Mouse (Mus musculus): Measurements from ENCODE around the gene Dpep3. TPM values are rescaled to one million over a fixed set of nuclear protein-coding genes. Genes with fewer than 3 reads are reported as not detected.

Gene Dpep3
- polyA plus RNA-seq, 1 experiment from 2014 or later = not detected

- no peak for ATAC-seq (ENCODE audit: low read depth)
Observed at GRCm38 (mm10) chr8:105935863-105936603, 43.2 kb downstream of the Dpep3 start.

GRCm38 (mm10) chr8:105935105-105935504 is 44.1 kb downstream of the Dpep3 start:
- Histone ChIP-seq H3K36me3 (peaks cover 17% of the 10 kb centered on the region), H3K4me3 (replicated peaks) (no peak overlapping the region), H3K4me2 (peak overlapping the region; percentile 94), H3K9me3 (replicated peaks) (no peaks in the 10 kb centered on the region), H3K4me1 (replicated peaks) (peaks cover 42% of the 10 kb centered on the region), H3K9ac (peak overlapping the region; percentile 85), H3K27ac (peak overlapping the region; percentile 78), H3K27me3 (no peaks in the 10 kb centered on the region)
- ATAC-seq (ENCODE audit: low read depth) (peak; percentile 5), DNase-seq (no peak)
- 14% methylated on average over 6 of the region's 6 CpGs for WGBS (ENCODE audit: insufficient replicate concordance)

More at GRCm38 (mm10) chr8:105935863-105936603, 43.2 kb downstream of the Dpep3 start:
- Histone ChIP-seq H3K27me3 (no peaks in the 10 kb centered on the region), H3K27ac (peak overlapping the region; percentile 78), H3K9me3 (replicated peaks) (no peaks in the 10 kb centered on the region), H3K9ac (peak overlapping the region; percentile 85), H3K4me1 (replicated peaks) (peaks cover 40% of the 10 kb centered on the region), H3K4me3 (replicated peaks) (peak overlapping the region; percentile 80), H3K4me2 (peak overlapping the region; percentile 94), H3K36me3 (peaks cover 18% of the 10 kb centered on the region)
- WGBS (ENCODE audit: insufficient replicate concordance) = 17% methylated on average over 7 of the region's 7 CpGs
- no peak for DNase-seq

- Histone ChIP-seq H3K9me3 (replicated peaks) (no peaks in the 10 kb centered on the region), H3K36me3 (peaks cover 19% of the 10 kb centered on the region), H3K4me2 (no peak within 1 kb of the TSS), H3K27ac (0 out of 2 replicates have a peak within 1 kb of the TSS, but pooled peaks have one; percentile 17), H3K9ac (peak within 1 kb of the TSS; percentile 19; the same call in 1 of the 2 replicates), H3K4me3 (replicated peaks) (no peak within 1 kb of the TSS), H3K27me3 (no peaks in the 10 kb centered on the region), H3K4me1 (replicated peaks) (peaks cover 40% of the 10 kb centered on the region)
- DNase-seq = no peak
- 86% methylated on average over 2 of the region's 2 CpGs for WGBS (ENCODE audit: insufficient replicate concordance)
- ATAC-seq (ENCODE audit: low read depth) = no peak
Observed at GRCm38 (mm10) chr8:105933762-105934161, 45.5 kb downstream of the Dpep3 start, which contains the start of gene Ctrl. Ctrl (minus strand) TSS chr8:105933862.

- no peak for ATAC-seq (ENCODE audit: low read depth)
- no peak overlapping the region for H3K4me3 ChIP-seq (replicated peaks)
- 85% methylated on average over 11 of the region's 11 CpGs for WGBS (ENCODE audit: insufficient replicate concordance)
Observed at GRCm38 (mm10) chr8:105932525-105932924, 46.7 kb downstream of the Dpep3 start.

GRCm38 (mm10) chr8:105931271-105931670 is 48.0 kb downstream of the Dpep3 start:
- H3K9me3 ChIP-seq (replicated peaks) = no peaks in the 10 kb centered on the region
- peaks cover 22% of the 10 kb centered on the region for H3K4me1 ChIP-seq (replicated peaks)
- H3K27ac ChIP-seq = no peak overlapping the region
- peaks cover 19% of the 10 kb centered on the region for H3K36me3 ChIP-seq
- no peaks in the 10 kb centered on the region for H3K27me3 ChIP-seq
- no peak for ATAC-seq (ENCODE audit: low read depth)
- no peak for DNase-seq
- H3K4me2 ChIP-seq = no peak overlapping the region
- no peak overlapping the region for H3K4me3 ChIP-seq (replicated peaks)
- WGBS (ENCODE audit: insufficient replicate concordance) = 77% methylated on average over 3 of the region's 3 CpGs
- H3K9ac ChIP-seq = no peak overlapping the region

More at GRCm38 (mm10) chr8:105932525-105932924, 46.7 kb downstream of the Dpep3 start:
- no peak overlapping the region for H3K4me2 ChIP-seq
- H3K4me1 ChIP-seq (replicated peaks) = peaks cover 28% of the 10 kb centered on the region
- no peak overlapping the region for H3K9ac ChIP-seq
- no peaks in the 10 kb centered on the region for H3K9me3 ChIP-seq (replicated peaks)
- H3K36me3 ChIP-seq = peaks cover 19% of the 10 kb centered on the region
- DNase-seq = no peak
- no peak overlapping the region for H3K27ac ChIP-seq
- no peaks in the 10 kb centered on the region for H3K27me3 ChIP-seq

GRCm38 (mm10) chr8:105930602-105931001 is 48.6 kb downstream of the Dpep3 start:
- Histone ChIP-seq H3K9me3 (replicated peaks) (no peaks in the 10 kb centered on the region), H3K4me2 (no peak overlapping the region), H3K4me3 (replicated peaks) (no peak overlapping the region), H3K4me1 (replicated peaks) (peaks cover 15% of the 10 kb centered on the region), H3K27ac (no peak overlapping the region), H3K27me3 (no peaks in the 10 kb centered on the region), H3K36me3 (peaks cover 19% of the 10 kb centered on the region), H3K9ac (no peak overlapping the region)
- DNase-seq (peak; percentile 72), ATAC-seq (ENCODE audit: low read depth) (peak; percentile 39; the same call in 1 of the 2 replicates)
- 21% methylated on average over 8 of the region's 8 CpGs for WGBS (ENCODE audit: insufficient replicate concordance)

GRCm38 (mm10) chr8:105925123-105925522 is 54.1 kb downstream of the Dpep3 start:
- ATAC-seq (ENCODE audit: low read depth) (no peak), DNase-seq (no peak)
- WGBS (ENCODE audit: insufficient replicate concordance) = 66% methylated on average over 3 of the region's 3 CpGs
- H3K4me1 ChIP-seq (replicated peaks) = 0 out of 2 replicates have a peak, but pooled peaks cover 4% of the 10 kb centered on the region
- H3K27me3 ChIP-seq = no peaks in the 10 kb centered on the region
- no peak overlapping the region for H3K27ac ChIP-seq
- no peak overlapping the region for H3K4me3 ChIP-seq (replicated peaks)
- no peak overlapping the region for H3K9ac ChIP-seq
- H3K4me2 ChIP-seq = no peak overlapping the region
- H3K36me3 ChIP-seq = peaks cover 12% of the 10 kb centered on the region
- no peaks in the 10 kb centered on the region for H3K9me3 ChIP-seq (replicated peaks)

Small RNAs within 50 kb of the gene (microRNA-seq; reads per million reads assigned to microRNA genes)
- gene Mir7074 = not detected

Other genes with a start within 250 kb of the Dpep3 start
- 2.6 and 3.1 TPM in 2 replicates for gene Gfod2, start 220.8 kb downstream of the Dpep3 start, polyA plus RNA-seq (2015; fragmentation: Nextera tagmentation; extraction: Ambion mirVana)
- gene Ranbp10, start 152.1 kb downstream of the Dpep3 start, polyA plus RNA-seq (2015; fragmentation: Nextera tagmentation; extraction: Ambion mirVana) = 36.1 and 36.2 TPM in 2 replicates
- 0.06 and 0.08 TPM in 2 replicates for gene Tsnaxip1, start 151.7 kb downstream of the Dpep3 start, polyA plus RNA-seq (2015; fragmentation: Nextera tagmentation; extraction: Ambion mirVana)
- gene Cenpt, start 126.2 kb downstream of the Dpep3 start, polyA plus RNA-seq (2015; fragmentation: Nextera tagmentation; extraction: Ambion mirVana) = 21.5 and 22.3 TPM in 2 replicates
- gene Thap11, start 124.3 kb downstream of the Dpep3 start, polyA plus RNA-seq (2015; fragmentation: Nextera tagmentation; extraction: Ambion mirVana) = 38.2 and 40.7 TPM in 2 replicates
- gene Nutf2, start 118.8 kb downstream of the Dpep3 start, polyA plus RNA-seq (2015; fragmentation: Nextera tagmentation; extraction: Ambion mirVana) = 152 and 192 TPM in 2 replicates
- gene Edc4, start 98.5 kb downstream of the Dpep3 start, polyA plus RNA-seq (2015; fragmentation: Nextera tagmentation; extraction: Ambion mirVana) = 17.3 and 18.5 TPM in 2 replicates
- not detected in 2 replicates for gene Nrn1l, start 85.9 kb downstream of the Dpep3 start, polyA plus RNA-seq (2015; fragmentation: Nextera tagmentation; extraction: Ambion mirVana)
- gene Pskh1, start 79.0 kb downstream of the Dpep3 start, polyA plus RNA-seq (2015; fragmentation: Nextera tagmentation; extraction: Ambion mirVana) = 9.6 and 10.0 TPM in 2 replicates
- 0.35 and 0.60 TPM in 2 replicates for gene Ctrl, start 45.6 kb downstream of the Dpep3 start, polyA plus RNA-seq (2015; fragmentation: Nextera tagmentation; extraction: Ambion mirVana)
- 68.9 and 81.6 TPM in 2 replicates for gene Psmb10, start 41.0 kb downstream of the Dpep3 start, polyA plus RNA-seq (2015; fragmentation: Nextera tagmentation; extraction: Ambion mirVana)
- 31.2 and 33.1 TPM in 2 replicates for gene Lcat, start 36.0 kb downstream of the Dpep3 start, polyA plus RNA-seq (2015; fragmentation: Nextera tagmentation; extraction: Ambion mirVana)
- 12.6 and 13.1 TPM in 2 replicates for gene Slc12a4, start 13.3 kb downstream of the Dpep3 start, polyA plus RNA-seq (2015; fragmentation: Nextera tagmentation; extraction: Ambion mirVana)
- gene Dus2, start 11.9 kb upstream of the Dpep3 start, polyA plus RNA-seq (2015; fragmentation: Nextera tagmentation; extraction: Ambion mirVana) = 13.3 and 14.4 TPM in 2 replicates
- gene Dpep2nb, start 26.5 kb upstream of the Dpep3 start, polyA plus RNA-seq (2015; fragmentation: Nextera tagmentation; extraction: Ambion mirVana) = not detected in 2 replicates
- 12.9 and 13.2 TPM in 2 replicates for gene Ddx28, start 32.5 kb upstream of the Dpep3 start, polyA plus RNA-seq (2015; fragmentation: Nextera tagmentation; extraction: Ambion mirVana)
- gene Nfatc3, start 79.4 kb upstream of the Dpep3 start, polyA plus RNA-seq (2015; fragmentation: Nextera tagmentation; extraction: Ambion mirVana) = 3.3 and 3.8 TPM in 2 replicates
- gene Esrp2, start 157.5 kb upstream of the Dpep3 start, polyA plus RNA-seq (2015; fragmentation: Nextera tagmentation; extraction: Ambion mirVana) = 6.2 and 7.7 TPM in 2 replicates
- 6.9 and 8.3 TPM in 2 replicates for gene Pla2g15, start 171.0 kb upstream of the Dpep3 start, polyA plus RNA-seq (2015; fragmentation: Nextera tagmentation; extraction: Ambion mirVana)
- 10.5 and 14.0 TPM in 2 replicates for gene Slc7a6, start 189.4 kb upstream of the Dpep3 start, polyA plus RNA-seq (2015; fragmentation: Nextera tagmentation; extraction: Ambion mirVana)
- gene Slc7a6os, start 231.5 kb upstream of the Dpep3 start, polyA plus RNA-seq (2015; fragmentation: Nextera tagmentation; extraction: Ambion mirVana) = 15.5 and 16.5 TPM in 2 replicates
- 31.3 and 33.0 TPM in 2 replicates for gene Prmt7, start 231.5 kb upstream of the Dpep3 start, polyA plus RNA-seq (2015; fragmentation: Nextera tagmentation; extraction: Ambion mirVana)